Comparison of ENCODE assay signal across 8 mouse cellular contexts in the genomic region with DNA sequence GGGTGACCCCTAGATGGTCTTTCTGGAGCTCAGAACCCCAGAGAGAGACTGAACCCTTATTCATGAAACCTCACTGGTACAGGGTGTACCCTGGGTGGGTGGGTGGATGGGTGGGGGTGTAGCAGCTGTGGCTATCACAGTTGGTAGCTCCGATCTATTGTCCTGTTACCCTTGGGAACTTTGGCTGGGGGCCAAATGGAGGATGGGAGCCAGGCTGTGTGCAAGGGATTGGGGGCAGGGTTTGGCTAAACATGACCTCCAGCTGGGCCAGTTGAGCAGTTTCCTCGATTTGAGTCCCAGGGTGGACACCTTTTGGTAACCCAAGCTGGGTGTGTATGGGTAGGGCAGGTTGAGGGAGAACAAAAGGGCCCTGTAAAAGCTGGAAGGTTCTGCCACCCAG. TPM values are rescaled to one million over a fixed set of nuclear protein-coding genes. Genes with fewer than 3 reads are reported as not detected.
DNase-seq lines count a peak whose midpoint lies in the region; ATAC-seq and TF ChIP-seq lines count a peak whose summit lies in the region.

No protein-coding gene starts in this region.

- intact Hi-C loops in heart, postnatal 36 days (cut with DNase I): no loop called here

- H3K27me3 ChIP-seq in small intestine, adult 2 months (ENCODE audit: control insufficient read depth, insufficient read depth, low read length): no peaks in the 10 kb centered on the region

- peak overlapping the region; percentile 95 for H3K27ac ChIP-seq in small intestine, adult 2 months (ENCODE audit: insufficient read depth, low read depth, low read length)

- peak; percentile 56 for DNase-seq in ovary, postnatal 36 days (ENCODE audit: low spot score)
- no peak for DNase-seq in ovary, postnatal 14 days (ENCODE audit: low spot score)
- DNase-seq in cerebellum, postnatal 36 days: peak; percentile 74 to 77
- peak; percentile 51 to 58 for DNase-seq in heart, postnatal 36 days
- peak; percentile 51 for DNase-seq in liver
- no peak for DNase-seq in embryo, embryonic 11 days

- peaks cover 32% of the 10 kb centered on the region for H3K36me3 ChIP-seq in small intestine, adult 2 months (ENCODE audit: control insufficient read depth, insufficient read depth, low read length)

- TF ChIP-seq POLR2A in small intestine, adult 2 months (IDR thresholded peaks at IDR 0.05; ENCODE audit: low read depth, low read length): no peak

- TF ChIP-seq CTCF in small intestine, adult 2 months (IDR thresholded peaks at IDR 0.05; ENCODE audit: extremely low read depth, insufficient read length, insufficient replicate concordance, low read depth, low read length): no peak

- WGBS in small intestine, adult 2 months: 15% methylated on average over 2 of the region's 2 CpGs

- peaks cover 6% of the 10 kb centered on the region; the same call in 1 of the 2 replicates for H3K4me1 ChIP-seq in small intestine, adult 2 months (ENCODE audit: control insufficient read depth, insufficient read depth, insufficient read length, low read length)

- H3K4me3 ChIP-seq in small intestine, adult 2 months (ENCODE audit: low read depth, low read length): peak overlapping the region; percentile 66

- ATAC-seq in erythroid progenitor cell, adult 5-6 weeks (replicated peaks; ENCODE audit: low FRiP score, poor library complexity, severe bottlenecking): no peak

RNA-seq across cellular contexts. Expression of a gene that starts 4.3 kb away (rescaled TPM):
- total RNA-seq in heart, postnatal 36 days (2021): 1 to 10 TPM; 4.8 to 8.6 TPM
- 183 and 436 TPM in 2 replicates for polyA plus RNA-seq in small intestine, adult 2 months (2012; rRNA removed)
- total RNA-seq in erythroid progenitor cell, adult 5-6 weeks (2015; ENCODE audit: low replicate concordance): 1.1 TPM in 1 of 2 replicates, not detected in the other
- total RNA-seq in erythroid progenitor cell, adult 5-6 weeks (2017; ENCODE audit: low replicate concordance): 1.0 and 2.2 TPM in 2 replicates

RNA-seq across cellular contexts. Expression of a gene that starts 5.5 kb away (rescaled TPM):
- total RNA-seq in heart, postnatal 36 days (2021): 10 to 100 TPM; 37.4 to 44.0 TPM
- polyA plus RNA-seq in small intestine, adult 2 months (2012; rRNA removed): 40.7 and 55.9 TPM in 2 replicates
- 114 and 128 TPM in 2 replicates for total RNA-seq in erythroid progenitor cell, adult 5-6 weeks (2015; ENCODE audit: low replicate concordance)
- 46.2 and 81.0 TPM in 2 replicates for total RNA-seq in erythroid progenitor cell, adult 5-6 weeks (2017; ENCODE audit: low replicate concordance)

RNA-seq across cellular contexts. Expression of a gene that starts 5.6 kb away (rescaled TPM):
- 10 to 100 TPM; 38.6 to 39.1 TPM for total RNA-seq in heart, postnatal 36 days (2021)
- polyA plus RNA-seq in small intestine, adult 2 months (2012; rRNA removed): 31.0 and 71.6 TPM in 2 replicates
- total RNA-seq in erythroid progenitor cell, adult 5-6 weeks (2015; ENCODE audit: low replicate concordance): 34.6 and 55.8 TPM in 2 replicates
- total RNA-seq in erythroid progenitor cell, adult 5-6 weeks (2017; ENCODE audit: low replicate concordance): 29.7 and 40.0 TPM in 2 replicates

RNA-seq across cellular contexts. Expression of a gene that starts 11.5 kb away (rescaled TPM):
- 10 to 100 TPM; 13.4 to 15.1 TPM for total RNA-seq in heart, postnatal 36 days (2021)
- polyA plus RNA-seq in small intestine, adult 2 months (2012; rRNA removed): 29.8 and 51.5 TPM in 2 replicates
- total RNA-seq in erythroid progenitor cell, adult 5-6 weeks (2015; ENCODE audit: low replicate concordance): 11.9 and 18.9 TPM in 2 replicates
- total RNA-seq in erythroid progenitor cell, adult 5-6 weeks (2017; ENCODE audit: low replicate concordance): 1.8 and 8.5 TPM in 2 replicates

RNA-seq across cellular contexts. Expression of a gene that starts 20.1 kb away (rescaled TPM):
- 1 to 10 TPM; 1.2 to 2.2 TPM for total RNA-seq in heart, postnatal 36 days (2021)
- polyA plus RNA-seq in small intestine, adult 2 months (2012; rRNA removed): 15.3 and 45.8 TPM in 2 replicates
- total RNA-seq in erythroid progenitor cell, adult 5-6 weeks (2015; ENCODE audit: low replicate concordance): 4.0 and 4.6 TPM in 2 replicates
- total RNA-seq in erythroid progenitor cell, adult 5-6 weeks (2017; ENCODE audit: low replicate concordance): not detected in 2 replicates

Comparison
In these comparisons a context has a peak if more than half of its experiments do, and no peak if none do; other contexts are left out.
1. DNase-seq: peak in ovary, postnatal 36 days (single experiment), cerebellum, postnatal 36 days (2 of 2), heart, postnatal 36 days (2 of 2) and liver (single experiment); none in ovary, postnatal 14 days (single experiment) and embryo, embryonic 11 days (single experiment).